ENCODE assay signal across 24 mouse cellular contexts in genomic region chr13:46967308-46967707, GRCm38 (mm10). TPM values are rescaled to one million over a fixed set of nuclear protein-coding genes. Genes with fewer than 3 reads are reported as not detected.
A peak's percentile ranks its signal among the peaks of the same experiment; 100 is the strongest.
DNase-seq lines count a peak whose midpoint lies in the region; ATAC-seq and TF ChIP-seq lines count a peak whose summit lies in the region.
"Had no signal": no experiment of that assay in that cellular context is flagged by ENCODE, and none has a peak within 500 bp of the region (broad histone marks: within the 10 kb centered on the region; RNA-seq: fewer than 3 reads in every experiment).

No protein-coding gene starts in this region.

- H3K4me1 ChIP-seq in intestine, postnatal 0 days (replicated peaks; ENCODE audit: control insufficient read depth, insufficient read depth, low read length): peaks cover 3% of the 10 kb centered on the region; the same call in 1 of the 2 replicates
- H3K4me1 ChIP-seq in intestine, embryonic 15.5 days (replicated peaks): no peaks in the 10 kb centered on the region
- no peaks in the 10 kb centered on the region for H3K4me1 ChIP-seq in embryonic facial prominence, embryonic 14.5 days (ENCODE audit: control insufficient read depth, insufficient read depth, low read length)
- peaks cover 5% of the 10 kb centered on the region; the same call in 1 of the 2 replicates for H3K4me1 ChIP-seq in hindbrain, embryonic 12.5 days
- no peaks in the 10 kb centered on the region; the same call in 1 of the 2 replicates for H3K4me1 ChIP-seq in thymus, adult 2 months (replicated peaks; ENCODE audit: control insufficient read depth, insufficient read depth, low read length)
- H3K4me1 ChIP-seq: forebrain, embryonic 13.5 days; liver, embryonic 15.5 days had no signal

- no peak for ATAC-seq in intestine, postnatal 0 days
- no peak for ATAC-seq in intestine, embryonic 15.5 days
- ATAC-seq in embryonic facial prominence, embryonic 14.5 days (ENCODE audit: low read depth): peak; percentile 41; the same call in 1 of the 2 replicates
- no peak for ATAC-seq in hindbrain, embryonic 12.5 days (ENCODE audit: low FRiP score)
- ATAC-seq: activated CD4-positive, CD25-positive, alpha-beta regulatory T cell, adult 4 months; forebrain, embryonic 13.5 days; hindbrain, postnatal 0 days; intestine, embryonic 16.5 days; midbrain, embryonic 15.5 days had no signal

- H3K9me3 ChIP-seq in intestine, postnatal 0 days (ENCODE audit: control insufficient read depth): no peaks in the 10 kb centered on the region
- no peaks in the 10 kb centered on the region for H3K9me3 ChIP-seq in intestine, embryonic 15.5 days
- H3K9me3 ChIP-seq in embryonic facial prominence, embryonic 14.5 days (ENCODE audit: control insufficient read depth, low read length): no peaks in the 10 kb centered on the region
- no peaks in the 10 kb centered on the region for H3K9me3 ChIP-seq in hindbrain, embryonic 12.5 days (replicated peaks)
- H3K9me3 ChIP-seq: forebrain, embryonic 13.5 days; liver, embryonic 15.5 days; midbrain, embryonic 10.5 days; midbrain, embryonic 15.5 days had no signal

- H3K27ac ChIP-seq in intestine, postnatal 0 days (ENCODE audit: low read depth, low read length): no peak overlapping the region
- no peak overlapping the region for H3K27ac ChIP-seq in intestine, embryonic 15.5 days
- 0 out of 2 replicates have a peak overlapping the region, but pooled peaks have one; percentile 15 for H3K27ac ChIP-seq in embryonic facial prominence, embryonic 14.5 days (replicated peaks; ENCODE audit: low read depth, low read length)
- H3K27ac ChIP-seq in hindbrain, embryonic 12.5 days: no peak overlapping the region
- no peak overlapping the region for H3K27ac ChIP-seq in thymus, adult 2 months (ENCODE audit: control insufficient read depth, insufficient read depth, low read length)
- H3K27ac ChIP-seq: forebrain, embryonic 13.5 days; hindbrain, postnatal 0 days; liver, embryonic 15.5 days; midbrain, embryonic 10.5 days; midbrain, embryonic 15.5 days had no signal

- no peak overlapping the region for H3K9ac ChIP-seq in intestine, postnatal 0 days (ENCODE audit: low read depth, low read length)
- no peak overlapping the region for H3K9ac ChIP-seq in intestine, embryonic 15.5 days
- no peak overlapping the region for H3K9ac ChIP-seq in embryonic facial prominence, embryonic 14.5 days (ENCODE audit: low read depth, low read length)
- no peak overlapping the region for H3K9ac ChIP-seq in hindbrain, embryonic 12.5 days
- H3K9ac ChIP-seq: forebrain, embryonic 13.5 days; liver, embryonic 15.5 days; midbrain, embryonic 15.5 days had no signal

- no peaks in the 10 kb centered on the region for H3K27me3 ChIP-seq in intestine, postnatal 0 days (replicated peaks; ENCODE audit: control insufficient read depth, insufficient read depth, low read length)
- no peaks in the 10 kb centered on the region for H3K27me3 ChIP-seq in intestine, embryonic 15.5 days (replicated peaks)
- H3K27me3 ChIP-seq in embryonic facial prominence, embryonic 14.5 days (replicated peaks; ENCODE audit: control insufficient read depth, insufficient read depth, low read length): no peaks in the 10 kb centered on the region
- H3K27me3 ChIP-seq in hindbrain, embryonic 12.5 days: no peaks in the 10 kb centered on the region
- no peaks in the 10 kb centered on the region for H3K27me3 ChIP-seq in thymus, adult 2 months (ENCODE audit: control insufficient read depth, insufficient read depth, low read length)
- H3K27me3 ChIP-seq: forebrain, embryonic 13.5 days; liver, embryonic 15.5 days; midbrain, embryonic 15.5 days had no signal

- DNase-seq in urinary bladder, postnatal 14 days (ENCODE audit: low spot score): peak; percentile 50
- no peak for DNase-seq in urinary bladder, postnatal 4 days (ENCODE audit: low spot score in 2 of 2)
- DNase-seq in embryonic facial prominence, embryonic 14.5 days (ENCODE audit: low spot score): peak; percentile 62
- DNase-seq in thymus, adult 2 months: no peak
- DNase-seq: adrenal gland, adult 2 months; cerebellum, adult 2 months; cerebellum, postnatal 14 days; gastrocnemius, postnatal 10 days; kidney, adult 9 months; kidney, postnatal 14 days; lung, postnatal 14 days; right cerebral cortex, postnatal 25 days; spleen, adult 18-20 months had no signal

- H3K4me2 ChIP-seq in intestine, postnatal 0 days (replicated peaks; ENCODE audit: low read depth): no peak overlapping the region
- no peak overlapping the region for H3K4me2 ChIP-seq in intestine, embryonic 15.5 days (replicated peaks)
- no peak overlapping the region for H3K4me2 ChIP-seq in embryonic facial prominence, embryonic 14.5 days (ENCODE audit: low read depth, low read length)
- H3K4me2 ChIP-seq in hindbrain, embryonic 12.5 days (replicated peaks): no peak overlapping the region
- H3K4me2 ChIP-seq: forebrain, embryonic 13.5 days; liver, embryonic 15.5 days; midbrain, embryonic 15.5 days had no signal

- H3K36me3 ChIP-seq in intestine, postnatal 0 days (ENCODE audit: control insufficient read depth, insufficient read depth): no peaks in the 10 kb centered on the region
- H3K36me3 ChIP-seq in intestine, embryonic 15.5 days: no peaks in the 10 kb centered on the region
- no peaks in the 10 kb centered on the region for H3K36me3 ChIP-seq in embryonic facial prominence, embryonic 14.5 days (ENCODE audit: control insufficient read depth, insufficient read depth, low read length)
- no peaks in the 10 kb centered on the region for H3K36me3 ChIP-seq in hindbrain, embryonic 12.5 days
- no peaks in the 10 kb centered on the region for H3K36me3 ChIP-seq in thymus, adult 2 months (ENCODE audit: control insufficient read depth, insufficient read depth, low read length)
- H3K36me3 ChIP-seq: liver, embryonic 15.5 days; midbrain, embryonic 10.5 days; midbrain, embryonic 15.5 days had no signal

- 83% methylated on average over 4 of the region's 4 CpGs for WGBS in intestine, postnatal 0 days
- 78% methylated on average over 4 of the region's 4 CpGs for WGBS in intestine, embryonic 15.5 days
- WGBS in embryonic facial prominence, embryonic 14.5 days: 75% methylated on average over 4 of the region's 4 CpGs
- WGBS in hindbrain, embryonic 12.5 days: 69% methylated on average over 4 of the region's 4 CpGs
- 80% methylated on average over 4 of the region's 4 CpGs for WGBS in thymus, adult 2 months

- no peak for TF ChIP-seq POLR2A in thymus, adult 2 months (IDR thresholded peaks at IDR 0.05; ENCODE audit: control insufficient read depth, extremely low read depth, insufficient read depth, low read length, poor library complexity)

- peak; percentile 26; the same call in 1 of the 2 replicates for TF ChIP-seq CTCF in intestine, postnatal 0 days (IDR thresholded peaks at IDR 0.05; ENCODE audit: low read depth)
- no peak for TF ChIP-seq CTCF in thymus, adult 2 months (IDR thresholded peaks at IDR 0.05; ENCODE audit: borderline replicate concordance, control insufficient read depth, extremely low read depth, insufficient read depth, low read length, poor library complexity)

- H3K4me3 ChIP-seq in intestine, postnatal 0 days (ENCODE audit: low read depth, low read length): no peak overlapping the region
- H3K4me3 ChIP-seq in intestine, embryonic 15.5 days (replicated peaks): no peak overlapping the region
- H3K4me3 ChIP-seq in embryonic facial prominence, embryonic 14.5 days (ENCODE audit: low read depth, low read length): no peak overlapping the region
- no peak overlapping the region for H3K4me3 ChIP-seq in hindbrain, embryonic 12.5 days
- no peak overlapping the region for H3K4me3 ChIP-seq in thymus, adult 2 months (ENCODE audit: control insufficient read depth, insufficient read depth, low read length)
- H3K4me3 ChIP-seq: erythroblast, embryonic 14.5 days; forebrain, embryonic 13.5 days; liver, embryonic 15.5 days; midbrain, embryonic 10.5 days; midbrain, embryonic 15.5 days had no signal

RNA-seq across cellular contexts. Expression of gene Kif13a, which starts 37.6 kb away (rescaled TPM):
- polyA plus RNA-seq in intestine, postnatal 0 days (2015; fragmentation: Nextera tagmentation; extraction: Ambion mirVana): 11.3 and 12.3 TPM in 2 replicates
- polyA plus RNA-seq in intestine, embryonic 15.5 days (2015; fragmentation: Nextera tagmentation; extraction: Ambion mirVana): 17.0 and 17.6 TPM in 2 replicates
- 24.0 and 25.2 TPM in 2 replicates for polyA plus RNA-seq in embryonic facial prominence, embryonic 14.5 days (2014; fragmentation: Nextera tagmentation; extraction: Ambion mirVana)
- 22.3 and 23.9 TPM in 2 replicates for polyA plus RNA-seq in hindbrain, embryonic 12.5 days (2016; fragmentation: Nextera tagmentation; extraction: Ambion mirVana)
- polyA plus RNA-seq in thymus, adult 2 months (2012; rRNA removed): 6.3 and 6.4 TPM in 2 replicates

RNA-seq across cellular contexts. Expression of gene Nhlrc1, which starts 47.3 kb away (rescaled TPM):
- polyA plus RNA-seq in intestine, postnatal 0 days (2015; fragmentation: Nextera tagmentation; extraction: Ambion mirVana): 2.1 and 2.4 TPM in 2 replicates
- polyA plus RNA-seq in intestine, embryonic 15.5 days (2015; fragmentation: Nextera tagmentation; extraction: Ambion mirVana): 3.5 and 3.9 TPM in 2 replicates
- polyA plus RNA-seq in embryonic facial prominence, embryonic 14.5 days (2014; fragmentation: Nextera tagmentation; extraction: Ambion mirVana): 4.1 and 4.8 TPM in 2 replicates
- 7.4 and 8.0 TPM in 2 replicates for polyA plus RNA-seq in hindbrain, embryonic 12.5 days (2016; fragmentation: Nextera tagmentation; extraction: Ambion mirVana)
- 1.3 and 1.7 TPM in 2 replicates for polyA plus RNA-seq in thymus, adult 2 months (2012; rRNA removed)
- polyA plus RNA-seq: erythroblast, embryonic 14.5 days had no signal

Comparison
In these comparisons a context has a peak if more than half of its experiments do, and no peak if none do; other contexts are left out.
1. DNase-seq: peak in urinary bladder, postnatal 14 days (single experiment) and embryonic facial prominence, embryonic 14.5 days (single experiment); none in urinary bladder, postnatal 4 days (0 of 2) and thymus, adult 2 months (single experiment).